Mouse (Mus musculus): ENCODE results near the gene Grik5. TPM values are rescaled to one million over a fixed set of nuclear protein-coding genes. Genes with fewer than 3 reads are reported as not detected.

Grik5 gene
- polyA plus RNA-seq, 1 experiment = 186 TPM

DNA sequence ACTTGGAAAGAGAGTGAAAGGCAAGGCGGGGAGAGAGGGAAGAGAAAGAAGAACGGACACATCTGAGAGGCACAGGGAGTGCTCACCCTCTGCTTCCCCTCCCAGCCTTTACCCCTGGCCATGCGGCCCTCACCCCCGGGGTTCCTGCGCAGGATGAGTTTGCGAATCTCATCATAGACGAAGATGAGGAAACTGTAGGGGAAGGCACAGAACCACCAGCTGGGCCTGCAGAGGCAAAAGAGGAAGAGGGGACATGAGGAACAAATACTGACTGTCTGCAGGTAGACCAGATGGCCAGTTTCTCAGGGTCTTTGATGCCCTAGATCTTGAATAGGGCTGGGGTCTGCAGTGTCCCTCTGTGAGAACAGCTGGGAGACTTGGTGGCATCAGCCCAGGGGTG, 93.4 kb downstream of the Grik5 start:
- TF ChIP-seq CTCF (IDR thresholded peaks at IDR 0.05; ENCODE audit: borderline replicate concordance, extremely low read depth, insufficient read depth, insufficient read length) = no peak
- TF ChIP-seq POLR2A (IDR thresholded peaks at IDR 0.05; ENCODE audit: borderline replicate concordance, extremely low read depth, insufficient read depth, insufficient read length, poor library complexity, severe bottlenecking) = no peak
- DNase-seq (ENCODE audit: low read depth) = no peak

DNA sequence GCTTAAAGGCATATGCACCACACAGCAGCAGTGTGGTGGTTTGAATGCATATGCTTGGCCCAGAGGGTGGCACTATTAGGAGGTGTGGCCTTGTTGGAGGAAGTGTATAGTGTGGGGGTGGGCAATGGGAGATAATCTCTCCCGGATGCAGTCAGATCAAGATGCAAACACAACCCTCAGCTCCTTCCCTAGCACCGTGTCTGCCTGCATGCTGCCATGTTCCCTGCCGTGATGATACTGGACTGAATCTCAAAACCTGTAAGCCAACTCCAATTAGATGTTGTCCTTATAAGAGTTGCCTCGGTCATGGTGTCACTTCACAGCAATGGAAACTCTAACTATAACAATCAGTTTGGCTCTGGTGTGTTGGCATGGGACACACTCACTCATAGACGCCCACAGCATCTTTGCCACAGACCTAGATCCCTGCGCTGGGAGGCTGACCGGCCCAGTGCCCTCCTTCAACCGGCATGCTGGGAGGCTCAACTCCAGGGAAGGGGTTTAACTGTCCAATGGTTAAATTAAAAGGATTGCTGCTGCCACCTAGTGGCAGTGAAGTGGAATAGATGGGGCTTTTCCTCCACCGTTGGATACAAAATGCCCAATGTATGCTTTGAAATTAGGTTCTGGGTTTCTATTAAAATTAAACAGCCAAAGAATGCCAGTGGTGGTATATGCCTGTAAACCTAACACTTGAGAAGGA, 97.1 kb downstream of the Grik5 start:
- TF ChIP-seq POLR2A (IDR thresholded peaks at IDR 0.05; ENCODE audit: borderline replicate concordance, extremely low read depth, insufficient read depth, insufficient read length, poor library complexity, severe bottlenecking) = no peak
- TF ChIP-seq CTCF (IDR thresholded peaks at IDR 0.05; ENCODE audit: borderline replicate concordance, extremely low read depth, insufficient read depth, insufficient read length) = peak; percentile 77; the same call in 1 of the 2 replicates
- peak; percentile 65 for DNase-seq (ENCODE audit: low read depth)

DNA sequence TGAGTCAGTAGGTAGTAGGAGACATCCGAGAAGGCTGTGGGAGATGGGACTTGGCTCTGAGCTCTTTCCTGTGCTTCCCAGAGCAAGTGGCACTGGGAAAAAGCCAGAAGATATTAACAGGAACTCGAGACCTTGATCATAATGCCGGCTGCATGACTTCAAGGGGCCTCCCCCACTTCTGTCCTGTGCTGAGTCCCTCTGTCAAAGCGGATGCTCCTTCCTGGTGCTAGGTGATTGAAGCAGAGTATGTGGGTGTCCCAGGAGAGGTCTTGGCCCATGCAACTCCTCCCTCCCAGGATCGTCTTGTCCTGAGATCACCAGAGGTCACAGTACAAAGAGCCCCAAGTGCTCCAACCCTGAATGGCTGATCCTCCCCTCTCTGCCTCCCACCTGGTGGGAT, 98.2 kb downstream of the Grik5 start:
- no peak for TF ChIP-seq POLR2A (IDR thresholded peaks at IDR 0.05; ENCODE audit: borderline replicate concordance, extremely low read depth, insufficient read depth, insufficient read length, poor library complexity, severe bottlenecking)
- TF ChIP-seq CTCF (IDR thresholded peaks at IDR 0.05; ENCODE audit: borderline replicate concordance, extremely low read depth, insufficient read depth, insufficient read length) = no peak
- no peak for DNase-seq (ENCODE audit: low read depth)

DNA sequence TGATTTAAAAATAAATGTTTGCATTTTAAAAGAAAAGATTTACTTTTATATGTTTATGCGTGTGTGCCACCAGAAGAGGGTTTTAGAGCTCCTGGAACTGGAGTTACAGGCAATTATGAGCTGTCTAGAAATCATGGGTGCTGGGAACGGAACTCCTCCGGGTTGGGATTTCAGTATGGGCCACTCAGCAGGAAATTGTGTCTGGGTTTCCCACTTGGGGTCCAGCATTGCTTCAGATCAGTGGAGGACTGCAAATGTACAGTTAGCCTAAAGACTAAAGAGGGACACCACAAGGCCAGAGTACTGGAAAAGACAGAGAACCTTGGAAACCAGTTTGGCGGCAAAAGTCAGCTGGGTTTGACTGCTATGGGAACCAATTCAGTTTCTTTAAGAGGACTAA, 98.9 kb downstream of the Grik5 start:
- no peak for DNase-seq (ENCODE audit: low read depth)
- TF ChIP-seq CTCF (IDR thresholded peaks at IDR 0.05; ENCODE audit: borderline replicate concordance, extremely low read depth, insufficient read depth, insufficient read length) = no peak
- TF ChIP-seq POLR2A (IDR thresholded peaks at IDR 0.05; ENCODE audit: borderline replicate concordance, extremely low read depth, insufficient read depth, insufficient read length, poor library complexity, severe bottlenecking) = no peak

DNA sequence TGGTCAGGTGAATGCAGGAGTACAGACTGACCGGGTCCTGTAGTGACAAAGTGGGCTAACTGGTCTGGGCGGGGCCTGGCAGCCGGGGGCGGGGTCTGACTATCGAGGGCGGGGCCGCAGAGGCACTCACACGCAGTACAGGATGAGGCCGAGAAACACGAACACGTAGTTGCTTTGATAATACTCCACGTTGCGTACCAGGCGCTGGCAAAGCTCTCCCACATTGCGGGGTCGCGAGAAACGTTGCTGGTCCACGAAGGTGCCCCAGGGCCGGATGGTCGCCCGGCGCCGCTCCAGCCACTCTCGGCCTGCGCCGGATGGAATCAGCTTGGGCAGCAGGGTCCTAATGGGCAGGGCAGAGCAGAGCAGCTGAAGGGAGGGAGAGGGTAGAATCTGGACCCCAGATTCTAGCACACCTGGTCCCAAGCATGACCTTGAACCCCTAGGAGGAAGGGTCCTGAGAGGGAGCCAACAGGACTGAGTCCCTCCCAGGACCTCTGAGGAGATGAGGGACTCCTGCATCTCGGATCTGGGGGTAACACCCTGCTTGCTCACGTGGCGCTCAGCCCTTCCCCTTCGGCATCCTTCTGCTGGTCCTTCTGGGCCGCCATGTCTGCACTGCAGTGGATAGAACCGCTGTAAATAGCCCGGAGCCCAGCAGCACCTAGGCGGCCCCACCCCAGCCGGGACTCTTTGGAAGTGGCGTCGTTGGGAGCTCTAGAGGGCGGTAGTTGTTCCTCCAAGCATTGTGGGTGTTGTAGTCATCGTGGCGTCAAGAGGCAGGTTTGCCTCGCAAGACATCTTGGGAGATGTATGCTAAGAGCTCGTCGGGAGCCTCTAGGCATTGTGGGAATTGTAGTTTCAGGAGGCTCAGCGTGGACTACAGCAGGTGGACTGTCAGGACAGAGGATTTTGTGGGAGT, 99.9 kb downstream of the Grik5 start, which contains the start of gene Rabac1:
TSS of gene Rabac1 (minus strand) at position 783 of the 922 bp plus-strand sequence.
- peak; percentile 34; the same call in 1 of the 2 replicates for TF ChIP-seq CTCF (IDR thresholded peaks at IDR 0.05; ENCODE audit: borderline replicate concordance, extremely low read depth, insufficient read depth, insufficient read length)
- TF ChIP-seq POLR2A (IDR thresholded peaks at IDR 0.05; ENCODE audit: borderline replicate concordance, extremely low read depth, insufficient read depth, insufficient read length, poor library complexity, severe bottlenecking) = peak; percentile 64; the same call in 1 of the 2 replicates
- DNase-seq (ENCODE audit: low read depth) = peak; percentile 98

DNA sequence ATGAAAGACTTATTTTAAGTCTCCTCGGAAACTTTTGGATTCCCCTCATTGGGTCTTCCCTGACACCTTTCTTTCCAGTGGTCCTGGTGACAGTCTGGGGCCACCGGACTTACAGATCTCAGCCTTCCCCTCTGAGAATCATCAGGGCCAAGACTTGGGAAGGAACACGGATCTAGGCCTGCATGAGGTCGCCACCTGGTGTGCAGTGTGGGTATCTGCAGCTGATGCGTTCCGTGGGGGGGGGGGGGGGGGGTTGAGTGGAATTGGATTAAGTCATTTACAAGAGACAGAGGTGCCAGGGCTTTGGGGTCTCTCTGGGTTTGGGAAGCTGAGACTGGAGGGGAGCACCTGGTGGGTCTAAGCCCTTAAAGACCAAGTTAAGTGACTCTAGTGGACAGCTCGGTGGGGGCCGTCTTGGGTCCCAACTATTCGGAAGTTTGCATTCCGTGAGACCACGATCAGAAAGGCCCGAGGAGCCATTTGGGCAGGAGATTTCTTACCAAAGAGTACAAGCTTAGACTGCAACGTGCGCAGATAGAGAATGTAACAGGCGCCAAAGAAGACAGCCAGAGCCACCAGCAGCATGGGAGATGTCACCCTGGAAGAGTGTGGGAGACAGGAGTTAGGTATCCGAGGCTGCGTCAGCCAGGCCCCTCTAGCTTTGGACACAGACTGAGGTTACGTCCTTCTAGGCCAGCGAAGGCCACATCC, 100.7 kb downstream of the Grik5 start:
- DNase-seq (ENCODE audit: low read depth) = peak; percentile 75
- no peak for TF ChIP-seq POLR2A (IDR thresholded peaks at IDR 0.05; ENCODE audit: borderline replicate concordance, extremely low read depth, insufficient read depth, insufficient read length, poor library complexity, severe bottlenecking)
- peak; percentile 68; the same call in 1 of the 2 replicates for TF ChIP-seq CTCF (IDR thresholded peaks at IDR 0.05; ENCODE audit: borderline replicate concordance, extremely low read depth, insufficient read depth, insufficient read length)

DNA sequence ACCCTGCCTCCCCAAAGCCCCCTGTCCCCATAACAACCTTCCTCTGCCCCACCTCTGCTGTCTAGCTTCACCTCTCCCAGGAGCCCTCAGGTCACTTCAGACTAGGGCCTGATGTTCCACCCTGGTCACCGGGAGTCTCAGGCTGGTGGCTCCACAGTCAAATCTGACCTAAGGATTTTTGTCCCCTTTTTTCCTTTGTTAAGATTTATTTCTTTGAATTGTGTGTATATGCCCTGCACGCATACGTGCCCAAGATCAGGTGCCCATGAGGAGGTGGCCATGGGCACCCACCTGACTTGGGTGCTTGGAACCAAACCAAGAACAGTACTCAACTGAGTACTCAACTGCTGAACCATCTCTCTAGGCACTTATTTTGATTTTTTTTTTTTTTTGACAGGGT, 101.8 kb downstream of the Grik5 start:
- no peak for TF ChIP-seq CTCF (IDR thresholded peaks at IDR 0.05; ENCODE audit: borderline replicate concordance, extremely low read depth, insufficient read depth, insufficient read length)
- no peak for DNase-seq (ENCODE audit: low read depth)

DNA sequence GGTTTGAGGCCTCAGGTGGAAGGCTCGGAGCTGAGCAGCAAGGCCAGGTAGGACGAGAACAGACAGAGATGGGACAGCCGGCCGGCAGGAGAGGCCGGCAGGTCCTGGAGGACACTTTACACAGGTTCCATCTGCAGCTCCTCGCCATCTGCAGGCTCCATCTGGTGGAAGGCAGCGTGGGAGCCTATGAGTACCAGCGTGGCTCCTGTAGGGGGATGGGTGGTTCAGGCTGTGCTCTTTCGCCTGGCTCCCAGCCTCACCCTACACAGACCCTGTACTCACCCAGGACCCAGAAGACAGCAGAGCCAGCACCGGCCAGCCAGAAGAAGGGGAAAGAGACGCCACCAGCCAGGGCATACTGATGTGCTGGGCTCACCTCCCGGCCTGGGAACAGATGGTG, 102.3 kb downstream of the Grik5 start:
- DNase-seq (ENCODE audit: low read depth) = peak; percentile 31
- TF ChIP-seq CTCF (IDR thresholded peaks at IDR 0.05; ENCODE audit: borderline replicate concordance, extremely low read depth, insufficient read depth, insufficient read length) = no peak
- no peak for TF ChIP-seq POLR2A (IDR thresholded peaks at IDR 0.05; ENCODE audit: borderline replicate concordance, extremely low read depth, insufficient read depth, insufficient read length, poor library complexity, severe bottlenecking)

DNA sequence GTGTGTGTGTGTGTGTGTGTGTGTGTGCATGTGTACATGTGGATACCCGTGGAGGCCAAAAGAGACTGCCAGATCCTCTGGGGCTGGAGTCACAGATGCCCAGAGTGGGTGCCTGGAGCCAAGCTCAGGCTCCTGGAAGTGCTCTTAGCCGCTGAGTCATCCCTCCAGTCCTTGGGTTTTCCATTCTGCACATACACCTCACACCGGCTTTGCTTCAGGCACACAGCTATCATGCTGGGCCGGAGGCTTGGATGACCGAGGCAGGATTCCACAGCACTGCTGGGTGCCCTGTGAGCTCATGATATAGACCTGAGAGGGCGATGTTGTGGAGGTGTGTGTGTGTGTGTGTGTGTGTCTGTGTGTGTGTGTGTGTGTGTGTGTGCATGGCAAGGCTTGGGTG, 103.7 kb downstream of the Grik5 start:
- no peak for DNase-seq (ENCODE audit: low read depth)
- TF ChIP-seq POLR2A (IDR thresholded peaks at IDR 0.05; ENCODE audit: borderline replicate concordance, extremely low read depth, insufficient read depth, insufficient read length, poor library complexity, severe bottlenecking) (no peak), CTCF (IDR thresholded peaks at IDR 0.05; ENCODE audit: borderline replicate concordance, extremely low read depth, insufficient read depth, insufficient read length) (no peak)

DNA sequence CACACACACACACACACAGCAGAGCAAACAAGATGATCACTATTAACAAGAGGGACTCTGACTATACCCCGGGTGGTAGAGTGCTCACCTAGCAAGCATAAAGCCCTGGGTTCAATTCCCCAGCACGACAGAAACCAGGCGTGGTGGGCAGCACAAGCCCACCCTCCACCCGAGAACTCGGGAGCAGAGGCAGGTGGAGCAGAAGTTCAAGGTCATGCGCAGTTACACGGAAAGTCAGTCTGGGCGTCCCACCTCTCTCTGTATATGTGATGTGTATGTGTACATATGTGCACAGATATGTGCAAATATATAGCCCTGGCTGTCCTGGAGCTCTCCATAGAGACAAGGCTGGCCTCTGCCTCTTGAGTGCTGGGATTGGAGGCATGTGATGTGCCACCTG, 104.2 kb downstream of the Grik5 start:
- no peak for DNase-seq (ENCODE audit: low read depth)
- no peak for TF ChIP-seq POLR2A (IDR thresholded peaks at IDR 0.05; ENCODE audit: borderline replicate concordance, extremely low read depth, insufficient read depth, insufficient read length, poor library complexity, severe bottlenecking)
- TF ChIP-seq CTCF (IDR thresholded peaks at IDR 0.05; ENCODE audit: borderline replicate concordance, extremely low read depth, insufficient read depth, insufficient read length) = no peak

All from brain, embryonic 14.5 days (tissue).